In genomic region chr1:171432158-171432557, GRCm38 (mm10) we compare ENCODE assay signal across 32 mouse cellular contexts. TPM values are rescaled to one million over a fixed set of nuclear protein-coding genes. Genes with fewer than 3 reads are reported as not detected.
"Had no signal": no experiment of that assay in that cellular context is flagged by ENCODE, and none has a peak within 500 bp of the region (broad histone marks: within the 10 kb centered on the region; RNA-seq: fewer than 3 reads in every experiment).

No protein-coding gene starts in this region.

- H3K9me3 ChIP-seq: limb, embryonic 10.5 days; limb, embryonic 12.5 days; limb, embryonic 13.5 days; liver, embryonic 12.5 days; liver, embryonic 13.5 days; liver, embryonic 15.5 days; lung, embryonic 15.5 days; megakaryocyte, embryonic 14.5 days; midbrain, embryonic 10.5 days; midbrain, embryonic 12.5 days; midbrain, embryonic 13.5 days; midbrain, embryonic 15.5 days; neural tube, embryonic 12.5 days had no signal

- H3K27me3 ChIP-seq: lung, embryonic 15.5 days had no signal

- H3K27ac ChIP-seq: limb, embryonic 10.5 days; limb, embryonic 12.5 days; limb, embryonic 13.5 days; limb, embryonic 15.5 days; liver, embryonic 12.5 days; liver, embryonic 13.5 days; liver, embryonic 14.5 days; liver, embryonic 15.5 days; lung, embryonic 15.5 days; macrophage; midbrain, embryonic 10.5 days; midbrain, embryonic 12.5 days; midbrain, embryonic 13.5 days; midbrain, embryonic 15.5 days; neural tube, embryonic 12.5 days had no signal

- H3K9ac ChIP-seq: limb, embryonic 12.5 days; limb, embryonic 13.5 days; limb, embryonic 15.5 days; liver, embryonic 12.5 days; liver, embryonic 13.5 days; liver, embryonic 14.5 days; liver, embryonic 15.5 days; liver, postnatal 0 days; lung, embryonic 14.5 days; lung, embryonic 15.5 days; midbrain, embryonic 12.5 days; midbrain, embryonic 13.5 days; midbrain, embryonic 15.5 days; neural tube, embryonic 12.5 days had no signal

- DNase-seq: left cerebral cortex, postnatal 4 days; liver; liver, embryonic 13.5 days; liver, postnatal 0 days; lung, adult 18-20 months; lung, adult 2 months; lung, embryonic 14.5 days; lung, postnatal 10 days; lung, postnatal 14 days; lung, postnatal 36 days; lung, postnatal 4 days; midbrain, embryonic 14.5 days had no signal

- H3K4me1 ChIP-seq: limb, embryonic 15.5 days; midbrain, embryonic 12.5 days had no signal

- ATAC-seq: liver, embryonic 12.5 days; liver, postnatal 0 days; lung, postnatal 0 days; midbrain, embryonic 13.5 days; midbrain, embryonic 15.5 days; midbrain, embryonic 16.5 days had no signal

- H3K4me2 ChIP-seq: limb, embryonic 12.5 days; limb, embryonic 13.5 days; limb, embryonic 15.5 days; liver, embryonic 11.5 days; liver, embryonic 12.5 days; liver, embryonic 13.5 days; liver, embryonic 15.5 days; lung, embryonic 14.5 days; lung, embryonic 15.5 days; midbrain, embryonic 11.5 days; midbrain, embryonic 12.5 days; midbrain, embryonic 13.5 days; midbrain, embryonic 15.5 days; neural tube, embryonic 12.5 days had no signal

- H3K4me3 ChIP-seq: limb, embryonic 10.5 days; limb, embryonic 12.5 days; limb, embryonic 13.5 days; limb, embryonic 15.5 days; liver, embryonic 12.5 days; liver, embryonic 13.5 days; liver, embryonic 15.5 days; lung, embryonic 15.5 days; megakaryocyte, embryonic 14.5 days; midbrain, embryonic 10.5 days; midbrain, embryonic 12.5 days; midbrain, embryonic 13.5 days; midbrain, embryonic 15.5 days; myocyte; neural tube, embryonic 12.5 days had no signal

- H3K36me3 ChIP-seq: limb, embryonic 10.5 days; limb, embryonic 12.5 days; limb, embryonic 13.5 days; limb, embryonic 15.5 days; liver, embryonic 12.5 days; liver, embryonic 13.5 days; liver, embryonic 15.5 days; lung, embryonic 15.5 days; midbrain, embryonic 10.5 days; midbrain, embryonic 12.5 days; midbrain, embryonic 13.5 days; midbrain, embryonic 15.5 days; neural tube, embryonic 12.5 days had no signal

RNA-seq across cellular contexts. Expression of gene Tstd1, which starts 13.5 kb away (rescaled TPM):
- polyA plus RNA-seq: macrophage had no signal
